Mouse (Mus musculus): ENCODE data around the gene Gm5136. TPM values are rescaled to one million over a fixed set of nuclear protein-coding genes. Genes with fewer than 3 reads are reported as not detected.
A peak's percentile ranks its signal among the peaks of the same experiment; 100 is the strongest.

The Gm5136 gene
- polyA plus RNA-seq, 1 experiment from 2014 or later, result not detected

GRCm38 (mm10) chr10:108679675-108680390 is 20.1 kb downstream of the Gm5136 start:
- H3K27ac ChIP-seq (ENCODE audit: poor library complexity, severe bottlenecking), result 0 out of 2 replicates have a peak overlapping the region, but pooled peaks have one; percentile 28
- no peak overlapping the region for H3K9ac ChIP-seq
- H3K9me3 ChIP-seq (replicated peaks), result no peaks in the 10 kb centered on the region
- no peaks in the 10 kb centered on the region for H3K36me3 ChIP-seq
- 32% methylated on average over 14 of the region's 14 CpGs for WGBS
- ATAC-seq (ENCODE audit: insufficient number of reproducible peaks, low FRiP score), result peak; percentile 59
- no peak overlapping the region for H3K4me3 ChIP-seq
- H3K4me2 ChIP-seq, result peak overlapping the region; percentile 9; the same call in 1 of the 2 replicates
- H3K27me3 ChIP-seq (replicated peaks), result no peaks in the 10 kb centered on the region
- H3K4me1 ChIP-seq (replicated peaks), result peaks cover 16% of the 10 kb centered on the region

- no peak overlapping the region for H3K4me3 ChIP-seq
- no peak overlapping the region for H3K27ac ChIP-seq (ENCODE audit: poor library complexity, severe bottlenecking)
- WGBS, result 72% methylated on average over 8 of the region's 8 CpGs
Measured at GRCm38 (mm10) chr10:108677053-108677452, 22.9 kb downstream of the Gm5136 start.

GRCm38 (mm10) chr10:108668944-108669343 is 31.0 kb downstream of the Gm5136 start:
- no peaks in the 10 kb centered on the region for H3K27me3 ChIP-seq (replicated peaks)
- no peak overlapping the region for H3K27ac ChIP-seq (ENCODE audit: poor library complexity, severe bottlenecking)
- H3K36me3 ChIP-seq, result no peaks in the 10 kb centered on the region
- no peak for ATAC-seq (ENCODE audit: insufficient number of reproducible peaks, low FRiP score)
- 82% methylated on average over 3 of the region's 3 CpGs for WGBS
- no peaks in the 10 kb centered on the region for H3K9me3 ChIP-seq (replicated peaks)
- H3K4me2 ChIP-seq, result no peak overlapping the region
- H3K9ac ChIP-seq, result no peak overlapping the region
- 0 out of 2 replicates have a peak, but pooled peaks cover under 1% of the 10 kb centered on the region for H3K4me1 ChIP-seq (replicated peaks)
- no peak overlapping the region for H3K4me3 ChIP-seq

More at GRCm38 (mm10) chr10:108677053-108677452, 22.9 kb downstream of the Gm5136 start:
- H3K9me3 ChIP-seq (replicated peaks), result no peaks in the 10 kb centered on the region
- peak; percentile 53; the same call in 1 of the 2 replicates for ATAC-seq (ENCODE audit: insufficient number of reproducible peaks, low FRiP score)
- no peak overlapping the region for H3K4me2 ChIP-seq
- H3K9ac ChIP-seq, result no peak overlapping the region
- H3K36me3 ChIP-seq, result no peaks in the 10 kb centered on the region
- H3K27me3 ChIP-seq (replicated peaks), result no peaks in the 10 kb centered on the region
- H3K4me1 ChIP-seq (replicated peaks), result peaks cover 20% of the 10 kb centered on the region

GRCm38 (mm10) chr10:108660295-108660694 is 39.7 kb downstream of the Gm5136 start:
- Histone ChIP-seq H3K4me3 (no peak overlapping the region), H3K9me3 (replicated peaks) (no peaks in the 10 kb centered on the region), H3K9ac (no peak overlapping the region), H3K36me3 (no peaks in the 10 kb centered on the region), H3K27ac (ENCODE audit: poor library complexity, severe bottlenecking) (no peak overlapping the region), H3K4me2 (no peak overlapping the region), H3K4me1 (replicated peaks) (no peaks in the 10 kb centered on the region), H3K27me3 (replicated peaks) (no peaks in the 10 kb centered on the region)
- 73% methylated on average over 3 of the region's 3 CpGs for WGBS
- ATAC-seq (ENCODE audit: insufficient number of reproducible peaks, low FRiP score), result no peak

GRCm38 (mm10) chr10:108658300-108658699 is 41.7 kb downstream of the Gm5136 start:
- Histone ChIP-seq H3K9me3 (replicated peaks) (no peaks in the 10 kb centered on the region), H3K9ac (no peak overlapping the region), H3K4me3 (no peak overlapping the region), H3K36me3 (no peaks in the 10 kb centered on the region), H3K27ac (ENCODE audit: poor library complexity, severe bottlenecking) (no peak overlapping the region), H3K4me1 (replicated peaks) (0 out of 2 replicates have a peak, but pooled peaks cover under 1% of the 10 kb centered on the region), H3K27me3 (replicated peaks) (no peaks in the 10 kb centered on the region), H3K4me2 (no peak overlapping the region)
- ATAC-seq (ENCODE audit: insufficient number of reproducible peaks, low FRiP score), result no peak
- WGBS, result 68% methylated on average over 2 of the region's 2 CpGs

- no peak for ATAC-seq (ENCODE audit: insufficient number of reproducible peaks, low FRiP score)
- H3K4me2 ChIP-seq, result no peak overlapping the region
- H3K36me3 ChIP-seq, result no peaks in the 10 kb centered on the region
- peaks cover 6% of the 10 kb centered on the region; the same call in 1 of the 2 replicates for H3K4me1 ChIP-seq (replicated peaks)
- no peak overlapping the region for H3K27ac ChIP-seq (ENCODE audit: poor library complexity, severe bottlenecking)
- no peaks in the 10 kb centered on the region for H3K27me3 ChIP-seq (replicated peaks)
- H3K4me3 ChIP-seq, result no peak overlapping the region
- no peak overlapping the region for H3K9ac ChIP-seq
- no peaks in the 10 kb centered on the region for H3K9me3 ChIP-seq (replicated peaks)
Measured at GRCm38 (mm10) chr10:108657669-108658068, 42.3 kb downstream of the Gm5136 start.

- Histone ChIP-seq H3K4me3 (no peak overlapping the region), H3K9ac (no peak overlapping the region), H3K4me2 (no peak overlapping the region), H3K4me1 (replicated peaks) (peaks cover 9% of the 10 kb centered on the region; the same call in 1 of the 2 replicates), H3K27ac (ENCODE audit: poor library complexity, severe bottlenecking) (no peak overlapping the region), H3K9me3 (replicated peaks) (no peaks in the 10 kb centered on the region), H3K36me3 (no peaks in the 10 kb centered on the region), H3K27me3 (replicated peaks) (no peaks in the 10 kb centered on the region)
- no peak for ATAC-seq (ENCODE audit: insufficient number of reproducible peaks, low FRiP score)
- 53% methylated on average over 4 of the region's 4 CpGs for WGBS
Measured at GRCm38 (mm10) chr10:108656898-108657297, 43.1 kb downstream of the Gm5136 start.

- no peak overlapping the region for H3K9ac ChIP-seq
- no peaks in the 10 kb centered on the region for H3K36me3 ChIP-seq
- H3K4me1 ChIP-seq (replicated peaks), result peaks cover 18% of the 10 kb centered on the region; the same call in 1 of the 2 replicates
- H3K4me3 ChIP-seq, result no peak overlapping the region
- H3K9me3 ChIP-seq (replicated peaks), result no peaks in the 10 kb centered on the region
- no peak overlapping the region for H3K27ac ChIP-seq (ENCODE audit: poor library complexity, severe bottlenecking)
- H3K27me3 ChIP-seq (replicated peaks), result no peaks in the 10 kb centered on the region
- no peak overlapping the region for H3K4me2 ChIP-seq
- no peak for ATAC-seq (ENCODE audit: insufficient number of reproducible peaks, low FRiP score)
- 91% methylated on average over 11 of the region's 11 CpGs for WGBS
Measured at GRCm38 (mm10) chr10:108655074-108655473, 44.9 kb downstream of the Gm5136 start.

- peaks cover 18% of the 10 kb centered on the region; the same call in 1 of the 2 replicates for H3K4me1 ChIP-seq (replicated peaks)
- H3K4me3 ChIP-seq, result no peak overlapping the region
- ATAC-seq (ENCODE audit: insufficient number of reproducible peaks, low FRiP score), result no peak
- H3K36me3 ChIP-seq, result no peaks in the 10 kb centered on the region
- H3K9ac ChIP-seq, result no peak overlapping the region
- H3K9me3 ChIP-seq (replicated peaks), result no peaks in the 10 kb centered on the region
- H3K27me3 ChIP-seq (replicated peaks), result no peaks in the 10 kb centered on the region
- H3K4me2 ChIP-seq, result no peak overlapping the region
- H3K27ac ChIP-seq (ENCODE audit: poor library complexity, severe bottlenecking), result no peak overlapping the region; the same call in 1 of the 2 replicates
- WGBS, result 51% methylated on average over 8 of the region's 8 CpGs
Measured at GRCm38 (mm10) chr10:108652831-108653230, 47.1 kb downstream of the Gm5136 start.

GRCm38 (mm10) chr10:108652066-108652465 is 47.9 kb downstream of the Gm5136 start:
- no peak for ATAC-seq (ENCODE audit: insufficient number of reproducible peaks, low FRiP score)
- no peak overlapping the region for H3K4me2 ChIP-seq
- no peaks in the 10 kb centered on the region for H3K27me3 ChIP-seq (replicated peaks)
- H3K36me3 ChIP-seq, result no peaks in the 10 kb centered on the region
- peaks cover 18% of the 10 kb centered on the region; the same call in 1 of the 2 replicates for H3K4me1 ChIP-seq (replicated peaks)
- H3K9ac ChIP-seq, result no peak overlapping the region
- no peak overlapping the region for H3K27ac ChIP-seq (ENCODE audit: poor library complexity, severe bottlenecking)
- H3K9me3 ChIP-seq (replicated peaks), result no peaks in the 10 kb centered on the region
- H3K4me3 ChIP-seq, result no peak overlapping the region
- 40% methylated on average over 8 of the region's 8 CpGs for WGBS

- Histone ChIP-seq H3K27ac (ENCODE audit: poor library complexity, severe bottlenecking) (no peak overlapping the region), H3K4me1 (replicated peaks) (peaks cover 18% of the 10 kb centered on the region; the same call in 1 of the 2 replicates), H3K9ac (no peak overlapping the region), H3K9me3 (replicated peaks) (no peaks in the 10 kb centered on the region), H3K36me3 (no peaks in the 10 kb centered on the region), H3K27me3 (replicated peaks) (no peaks in the 10 kb centered on the region), H3K4me3 (no peak overlapping the region), H3K4me2 (no peak overlapping the region)
- WGBS, result 76% methylated on average over 7 of the region's 7 CpGs
- no peak for ATAC-seq (ENCODE audit: insufficient number of reproducible peaks, low FRiP score)
Measured at GRCm38 (mm10) chr10:108649174-108649573, 50.8 kb downstream of the Gm5136 start.

Measured in heart, embryonic 12.5 days (tissue).